Mouse (Mus musculus) heart, postnatal 36 days (tissue): Measurements from ENCODE around the gene Traf5. TPM values are rescaled to one million over a fixed set of nuclear protein-coding genes. Genes with fewer than 3 reads are reported as not detected.

ENCODE experiments used
- DNase-seq, 2 experiments: peaks; one replicate each; pipeline ENCODE4 v3.0.0; 2021 to 2022
- intact Hi-C: fragments of 180-260 bp; cut with DNase I; formaldehyde crosslinking; loops from one replicate; pipeline ENCODE4 v1.15.1; 2025
- total RNA-seq, 2 experiments: library from RNA; stranded (reverse); gene quantifications; 2 replicates each; pipeline ENCODE4 v1.2.3; 2021

The Traf5 gene
- 1 to 10 TPM; 5.2 to 6.8 TPM for total RNA-seq

GRCm38 (mm10) chr1:192091806-192092772, at the start of gene Traf5:
Gene Traf5 (minus strand): TSS chr1:192092559.
- peak; percentile 97 to 98 for DNase-seq
- intact Hi-C loops: loop anchor here (2.0 kb wide), 4 partner anchors 15 to 185 kb away; partner anchors contain the start of gene Slc30a1

GRCm38 (mm10) chr1:192140313-192140712, 48.0 kb upstream of the Traf5 start:
- intact Hi-C loops: no loop called here
- no peak for DNase-seq

GRCm38 (mm10) chr1:192137926-192138910, 45.9 kb upstream of the Traf5 start, which contains the start of gene Rcor3:
Gene Rcor3 (minus strand): TSS chr1:192138062.
- peak; percentile 80 to 91 for DNase-seq
- intact Hi-C loops: loop anchor here (5.0 kb wide), 1 partner anchor 1211 kb away; the partner anchor contains the start of gene Angel2

GRCm38 (mm10) chr1:192137291-192137925, 45.0 kb upstream of the Traf5 start:
- intact Hi-C loops: loop anchor here (5.0 kb wide), 1 partner anchor 1210 kb away; the partner anchor contains the start of gene Angel2
- DNase-seq: no peak

GRCm38 (mm10) chr1:192136561-192137290, 44.4 kb upstream of the Traf5 start:
- peak; percentile 76 to 81 for DNase-seq
- intact Hi-C loops: loop anchor here (5.0 kb wide), 1 partner anchor 1209 kb away; the partner anchor contains the start of gene Angel2

- intact Hi-C loops: no loop called here
- no peak for DNase-seq
Measured at GRCm38 (mm10) chr1:192130202-192130601, 37.8 kb upstream of the Traf5 start.

- intact Hi-C loops: no loop called here
- DNase-seq: no peak
Measured at GRCm38 (mm10) chr1:192128343-192128742, 36.0 kb upstream of the Traf5 start.

DNA sequence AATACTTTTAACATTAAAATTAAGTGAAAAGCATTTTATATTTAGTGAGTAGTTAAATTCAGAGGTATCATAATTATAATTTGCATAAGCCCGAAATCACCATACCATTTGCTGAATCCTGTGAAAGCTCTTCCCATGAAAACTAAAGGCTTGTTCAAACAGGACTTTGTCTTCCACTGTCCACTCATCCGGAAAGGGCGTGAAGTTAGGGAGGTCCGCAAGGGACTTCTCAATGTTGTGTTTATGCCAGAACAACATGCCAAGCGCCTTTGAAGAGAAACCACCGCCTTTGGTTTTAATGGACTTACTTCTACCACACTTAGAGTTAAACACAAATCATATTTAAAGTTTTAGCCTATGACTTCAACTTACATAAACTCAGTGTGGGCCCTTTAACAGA, 33.4 kb upstream of the Traf5 start:
- DNase-seq: no peak
- intact Hi-C loops: no loop called here

DNA sequence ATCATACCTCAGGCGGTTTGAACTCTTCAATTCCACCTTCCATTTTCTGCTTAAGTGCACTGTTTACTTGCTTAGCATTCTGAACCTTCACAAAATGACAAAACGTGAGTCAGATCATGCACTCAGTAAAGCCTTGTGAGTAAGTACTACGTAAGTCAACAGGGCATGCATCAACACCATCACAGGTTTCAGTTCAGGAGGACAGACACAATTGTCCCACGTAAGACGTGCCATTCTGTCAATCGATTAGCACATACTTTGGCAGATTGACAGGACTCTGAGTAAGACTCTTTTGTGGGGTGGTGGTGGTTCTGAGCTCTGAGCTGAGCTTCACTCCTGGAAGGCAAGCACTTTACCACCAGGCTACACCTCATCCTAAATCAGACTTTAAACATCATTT, 23.9 kb upstream of the Traf5 start:
- no peak for DNase-seq
- intact Hi-C loops: no loop called here

- intact Hi-C loops: no loop called here
- DNase-seq: no peak
Measured at GRCm38 (mm10) chr1:192115378-192115777, 23.0 kb upstream of the Traf5 start.

DNA sequence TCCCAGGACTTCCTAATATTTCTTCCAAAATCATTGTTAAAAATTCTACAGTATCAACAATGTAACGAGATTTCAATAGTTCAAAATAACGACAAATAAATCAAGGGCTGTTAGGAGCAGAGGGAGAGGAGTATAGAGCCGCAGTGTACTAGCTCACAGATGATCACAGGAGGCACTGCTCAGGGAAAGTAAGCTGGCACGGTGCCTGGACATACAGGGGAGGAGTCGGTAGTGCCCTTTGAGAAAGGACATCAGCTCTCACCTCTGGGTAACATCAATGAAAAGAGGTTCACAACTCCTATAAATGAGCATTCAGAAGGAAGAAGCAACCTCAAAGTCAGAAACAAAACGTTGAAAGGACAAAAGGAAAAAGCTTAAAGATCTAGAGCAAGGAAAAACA, 16.8 kb upstream of the Traf5 start:
- peak; percentile 53 to 56 for DNase-seq
- intact Hi-C loops: loop anchor here (10.0 kb wide), 1 partner anchor 514 kb away; no protein-coding TSS in a partner anchor

GRCm38 (mm10) chr1:192107352-192107751, 15.0 kb upstream of the Traf5 start:
- DNase-seq: no peak
- intact Hi-C loops: loop anchor here (10.0 kb wide), 1 partner anchor 513 kb away; no protein-coding TSS in a partner anchor

GRCm38 (mm10) chr1:192105902-192106389, 13.6 kb upstream of the Traf5 start:
- intact Hi-C loops: loop anchor here (10.0 kb wide), 1 partner anchor 511 kb away; no protein-coding TSS in a partner anchor
- DNase-seq: no peak

GRCm38 (mm10) chr1:192104021-192104420, 11.7 kb upstream of the Traf5 start:
- intact Hi-C loops: loop anchor here (10.0 kb wide), 1 partner anchor 509 kb away; no protein-coding TSS in a partner anchor
- DNase-seq: no peak

DNA sequence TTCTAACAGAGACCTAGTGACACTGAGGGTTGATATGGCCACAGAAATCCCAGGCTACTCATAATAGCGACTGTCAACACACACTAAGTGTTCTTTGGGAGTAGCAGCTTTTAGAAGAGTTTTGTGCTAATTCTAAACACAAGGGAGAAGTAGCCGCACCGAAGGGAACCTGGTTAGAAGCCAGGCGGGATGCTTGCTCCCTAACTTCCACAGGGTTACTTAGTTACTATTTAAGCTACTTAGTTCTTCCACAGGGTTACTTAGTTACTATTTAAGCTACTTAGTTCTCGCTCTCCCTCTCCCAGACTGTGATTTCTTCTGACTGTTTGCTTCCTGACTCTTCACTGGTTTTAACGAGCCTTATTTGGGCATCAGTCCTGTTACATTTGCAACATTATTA, 10.8 kb upstream of the Traf5 start:
- intact Hi-C loops: loop anchor here (10.0 kb wide), 1 partner anchor 508 kb away; no protein-coding TSS in a partner anchor
- no peak for DNase-seq

DNA sequence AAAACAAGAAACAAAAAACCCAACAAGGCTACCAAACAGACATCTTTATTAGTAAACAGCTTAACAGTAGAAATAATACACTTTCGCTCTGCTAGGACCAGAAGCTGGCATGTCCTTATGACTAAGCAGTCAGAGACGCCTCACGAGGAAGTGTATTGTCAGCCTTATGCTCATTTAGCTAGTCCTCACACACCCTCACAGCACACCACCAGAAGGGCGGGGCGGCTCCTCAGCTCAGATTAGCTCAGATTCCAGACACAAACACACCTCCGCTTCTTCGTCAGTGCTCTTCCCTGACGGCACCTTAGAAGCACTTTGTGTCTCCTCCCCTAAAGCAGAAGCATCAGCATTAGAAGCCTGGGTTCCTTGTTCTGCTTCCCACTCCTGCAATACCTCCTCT, 9.0 kb upstream of the Traf5 start:
- intact Hi-C loops: loop anchor here (10.0 kb wide), 1 partner anchor 507 kb away; no protein-coding TSS in a partner anchor

GRCm38 (mm10) chr1:192100742-192101141, 8.4 kb upstream of the Traf5 start:
- intact Hi-C loops: loop anchor here (10.0 kb wide), 1 partner anchor 506 kb away; no protein-coding TSS in a partner anchor
- no peak for DNase-seq

More for the DNA sequence above, 9.0 kb upstream of the Traf5 start:
- DNase-seq: no peak

DNA sequence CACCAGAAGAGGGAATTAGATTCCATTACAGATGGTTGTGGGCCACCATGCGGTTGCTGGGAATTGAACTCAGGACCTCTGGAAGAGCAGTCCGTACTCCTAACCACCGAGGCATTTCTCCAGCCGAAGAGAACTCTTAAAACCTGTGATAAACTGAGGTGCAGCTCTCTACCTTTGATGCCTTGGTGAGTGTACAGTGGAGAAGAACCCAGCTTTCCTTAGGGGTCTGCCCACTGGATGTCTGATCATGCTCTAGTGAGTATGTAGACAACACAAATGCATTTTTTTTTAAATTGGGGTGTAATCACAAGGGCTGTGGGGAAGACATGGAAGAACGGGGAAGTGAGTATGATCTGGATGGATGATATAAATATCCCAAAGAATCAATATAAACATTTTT, 3.3 kb upstream of the Traf5 start:
- intact Hi-C loops: no loop called here

More for the DNA sequence above, 3.3 kb upstream of the Traf5 start:
- no peak for DNase-seq
